Mouse (Mus musculus): ENCODE measurements around the gene Npat. TPM values are rescaled to one million over a fixed set of nuclear protein-coding genes. Genes with fewer than 3 reads are reported as not detected.

The Npat gene
- polyA plus RNA-seq (2017; shearing (Covaris generic)): 10 to 100 TPM; 13.0 to 16.9 TPM

GRCm38 (mm10) chr9:53536558-53537320 is at the start of gene Npat, which contains the start of gene Atm:
Gene Npat (plus strand): TSS chr9:53537047.
Gene Atm (minus strand): TSS chr9:53536740.
- peak; percentile 93 for ATAC-seq

DNA sequence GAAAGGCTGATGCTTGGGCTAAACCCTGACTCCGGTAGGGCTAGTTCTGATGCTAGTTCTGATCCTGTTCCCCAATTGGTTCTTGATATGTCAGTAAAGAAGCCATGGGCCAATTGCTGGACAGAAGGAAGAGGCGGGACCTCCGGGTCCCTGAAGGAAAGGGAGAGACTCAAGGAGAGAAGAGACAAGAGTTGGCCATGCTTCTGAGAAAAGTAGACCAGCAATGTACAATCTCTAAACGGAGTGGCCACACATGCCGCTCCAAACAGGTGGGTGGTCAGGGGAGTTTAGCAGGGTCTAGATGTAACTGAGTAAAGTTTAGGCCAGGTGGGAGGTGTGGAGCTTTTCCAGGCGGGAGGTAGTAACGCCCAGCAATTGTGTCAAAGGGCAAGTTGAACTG is 28.8 kb upstream of the Npat start:
- no peak for ATAC-seq

DNA sequence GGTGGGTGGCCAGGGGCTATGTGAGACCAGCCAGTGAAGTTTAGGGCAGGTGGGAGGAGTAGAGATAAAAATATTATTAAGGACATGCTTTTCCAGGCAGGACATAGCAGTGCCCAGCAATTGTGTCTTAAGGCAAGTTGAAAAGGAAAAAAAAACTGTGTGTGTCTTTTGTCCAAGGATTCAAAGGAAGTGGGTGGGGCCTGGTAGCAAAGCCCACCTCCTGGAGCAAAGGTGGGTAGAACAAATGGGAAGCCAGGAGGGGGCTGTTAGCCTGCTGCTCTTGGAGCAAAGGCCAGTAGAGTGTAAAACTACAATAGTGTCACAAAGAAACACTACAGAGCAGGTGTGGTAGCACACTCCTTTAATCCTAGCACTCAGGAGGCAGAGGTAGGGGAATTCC is 22.8 kb upstream of the Npat start:
- no peak for ATAC-seq

GRCm38 (mm10) chr9:53517373-53518009 is 19.4 kb upstream of the Npat start:
- ATAC-seq: no peak

GRCm38 (mm10) chr9:53535416-53536320 is 1.2 kb upstream of the Npat start:
- no peak for ATAC-seq

DNA sequence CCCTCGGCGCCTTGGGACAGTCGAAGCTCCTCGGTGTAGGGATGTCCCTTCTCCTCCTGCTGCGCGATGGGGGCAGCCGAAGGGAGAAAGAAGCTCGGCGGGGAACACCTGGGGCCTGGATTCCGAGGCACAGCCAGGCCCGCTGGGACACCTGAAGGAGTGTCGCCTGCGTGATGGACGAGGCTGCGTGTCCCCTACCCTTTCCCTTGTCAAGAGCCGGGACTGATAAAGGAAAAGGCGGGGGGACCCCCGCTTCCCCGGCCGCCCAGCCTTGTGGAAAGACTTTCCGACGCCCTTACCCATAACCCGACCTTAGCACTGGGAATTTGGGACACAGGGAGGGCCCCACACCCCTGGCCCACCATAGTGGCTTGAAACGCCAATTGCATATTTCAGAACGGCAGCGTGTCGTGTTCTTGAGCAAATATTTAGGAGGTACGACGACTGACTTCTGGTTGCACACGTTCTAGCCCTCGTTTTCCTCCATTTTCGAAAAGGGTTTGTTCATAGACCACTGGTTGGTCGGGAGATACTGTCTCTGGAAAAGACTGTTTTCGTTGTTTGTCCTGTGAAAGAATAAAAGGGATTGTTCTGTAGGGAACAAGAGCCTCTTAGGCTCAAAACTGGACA is 604 bp downstream of the Npat start:
- no peak for ATAC-seq

GRCm38 (mm10) chr9:53570662-53571061 is 33.8 kb downstream of the Npat start:
- no peak for ATAC-seq

- no peak for ATAC-seq
Observed at GRCm38 (mm10) chr9:53572516-53573307, 35.9 kb downstream of the Npat start.

DNA sequence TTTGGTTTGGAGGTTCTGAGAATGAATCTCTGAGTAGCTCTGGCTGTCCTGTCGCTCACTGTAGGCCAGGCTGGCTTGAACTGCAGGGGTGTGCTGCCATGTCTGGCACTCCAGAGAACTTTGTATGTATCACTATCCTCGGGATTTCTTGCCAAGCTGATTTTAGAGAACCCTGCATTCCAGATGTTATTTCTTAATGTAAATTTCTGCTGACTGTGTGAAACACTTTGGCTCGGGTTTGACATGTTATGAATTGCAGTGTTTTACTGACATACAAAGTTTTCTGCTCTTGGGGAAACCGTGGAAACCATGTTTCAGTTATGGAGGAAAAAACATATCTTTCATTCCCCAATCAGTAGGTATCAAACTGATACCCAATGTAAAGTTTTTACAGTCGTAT is 38.9 kb downstream of the Npat start:
- ATAC-seq: no peak

GRCm38 (mm10) chr9:53581870-53582269 is 45.0 kb downstream of the Npat start:
- ATAC-seq: no peak

DNA sequence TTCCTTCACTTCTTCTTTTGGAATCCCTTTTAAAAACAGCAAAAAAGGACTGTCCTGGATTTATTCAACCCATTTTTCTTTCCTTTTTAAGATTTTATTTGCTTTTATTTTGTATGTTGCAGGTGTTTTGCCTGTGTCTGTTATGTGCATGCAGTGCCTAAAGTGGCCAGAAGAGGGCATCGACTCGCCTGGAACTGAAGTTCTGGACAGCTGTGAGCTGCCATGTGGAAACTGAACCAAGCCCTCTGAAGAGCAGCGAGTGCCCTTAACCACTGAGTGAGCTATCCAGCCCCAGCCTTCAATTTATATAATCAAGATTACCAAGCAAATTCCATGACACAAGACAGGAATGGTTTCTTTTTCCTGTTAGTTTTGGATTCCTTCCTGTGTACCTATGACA is 57.9 kb downstream of the Npat start:
- ATAC-seq: peak; percentile 91

DNA sequence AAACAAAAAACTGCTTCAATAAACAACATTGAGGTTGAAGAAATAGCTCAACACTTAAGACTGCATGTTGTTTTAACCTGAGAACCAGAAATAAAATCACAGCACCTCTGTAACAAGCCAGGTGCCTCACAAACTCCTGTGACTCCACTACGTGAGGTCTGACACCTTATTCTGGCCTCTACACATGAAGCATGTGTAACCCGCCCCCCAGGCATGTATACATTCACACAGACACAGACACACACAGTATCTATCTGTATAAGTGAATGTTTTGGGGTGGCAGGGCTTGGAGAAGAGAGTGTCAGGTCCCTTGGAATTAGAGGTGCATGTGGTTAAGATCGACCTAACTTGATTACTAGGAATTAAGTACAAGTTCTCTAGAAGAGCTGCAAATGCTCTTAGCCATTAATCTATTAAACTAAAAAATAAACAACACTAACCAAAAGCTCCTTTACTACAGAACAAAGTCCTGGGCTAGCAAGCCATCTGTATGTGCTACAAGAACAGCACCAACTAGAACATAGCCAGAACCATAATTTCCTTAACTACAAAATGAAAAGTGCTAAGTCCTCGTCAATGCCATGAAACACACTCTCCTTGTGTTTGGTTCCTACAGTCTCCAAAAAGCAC is 60.2 kb downstream of the Npat start:
- ATAC-seq: no peak

DNA sequence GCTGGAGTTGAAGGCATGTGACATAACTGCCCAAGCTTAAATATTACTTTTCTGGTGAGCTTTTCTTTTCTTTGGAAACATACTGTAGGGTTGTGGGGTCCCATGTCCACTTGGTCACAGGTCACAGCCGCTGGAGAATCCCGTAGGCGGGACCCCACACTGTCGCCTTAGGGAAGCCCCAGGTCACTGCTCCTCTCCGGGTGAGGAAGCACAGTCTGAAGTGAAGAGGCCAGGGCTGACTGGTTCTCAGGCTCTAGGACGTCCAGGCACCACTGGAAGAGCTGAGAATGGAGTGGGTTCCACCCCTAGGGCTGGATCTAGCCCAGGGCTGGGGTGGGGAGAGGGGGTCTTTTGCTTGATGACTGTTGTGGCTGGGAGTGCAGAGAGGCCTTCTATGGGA is 61.8 kb downstream of the Npat start:
- no peak for ATAC-seq

GRCm38 (mm10) chr9:53601541-53601940 is 64.7 kb downstream of the Npat start:
- no peak for ATAC-seq

GRCm38 (mm10) chr9:53603384-53603783 is 66.5 kb downstream of the Npat start:
- peak; percentile 97 for ATAC-seq

- ATAC-seq: no peak
Observed at GRCm38 (mm10) chr9:53603849-53604248, 67.0 kb downstream of the Npat start.

DNA sequence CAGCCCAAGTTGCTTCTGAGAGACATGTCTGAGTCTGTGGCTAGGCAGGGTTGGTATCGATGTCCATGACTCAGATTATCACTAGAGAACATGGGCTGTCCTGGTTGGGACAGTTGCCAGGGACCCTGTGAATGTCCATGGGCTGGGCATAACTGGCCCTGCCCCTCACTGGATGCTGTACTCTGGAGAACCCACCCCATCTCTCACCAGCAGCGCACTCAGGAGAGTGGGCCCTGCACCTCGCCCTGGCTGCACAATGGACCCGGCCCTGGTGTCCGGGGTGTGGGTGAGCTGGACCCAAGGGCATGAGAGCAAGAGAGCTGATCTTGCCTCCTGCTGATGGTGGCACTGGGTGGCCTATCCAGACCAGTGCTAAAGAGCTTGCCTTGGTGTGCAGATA is 68.1 kb downstream of the Npat start:
- no peak for ATAC-seq

GRCm38 (mm10) chr9:53607192-53607591 is 70.3 kb downstream of the Npat start:
- ATAC-seq: no peak

GRCm38 (mm10) chr9:53607816-53608215 is 71.0 kb downstream of the Npat start:
- no peak for ATAC-seq

- no peak for ATAC-seq
Observed at GRCm38 (mm10) chr9:53609306-53609967, 72.6 kb downstream of the Npat start.
